Mouse (Mus musculus): ENCODE measurements at regions not wholly inside any gene's neighbourhood (a gene's known extent, or its start where the extent isn't known, plus 50 kb on each side); places are given as distances from the start of the nearest gene placed in this dataset.

DNA sequence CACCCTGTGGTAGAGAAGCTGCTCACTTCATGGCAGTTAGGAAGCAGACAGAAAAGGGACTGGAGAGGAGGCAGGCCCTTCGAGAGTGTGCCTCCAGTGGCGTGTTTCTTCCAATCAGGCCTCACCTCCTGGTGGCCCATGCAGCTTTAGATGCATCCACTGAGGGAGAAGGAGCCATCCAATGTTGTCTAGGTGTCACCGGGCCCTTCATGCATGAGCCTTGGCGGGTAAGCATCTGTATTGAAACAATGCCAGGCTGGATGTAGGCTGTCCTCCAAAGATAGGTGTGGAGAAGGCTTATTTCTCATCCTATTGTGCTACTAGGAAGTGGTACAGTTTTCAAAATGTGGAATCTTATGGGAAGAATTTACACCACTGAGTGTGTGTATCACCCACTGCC lies 471.9 kb downstream of the Rps24 start:
- 86% methylated on average over 4 of the region's 4 CpGs for WGBS
- H3K27ac ChIP-seq: no peak overlapping the region
- no peaks in the 10 kb centered on the region for H3K36me3 ChIP-seq
- H3K27me3 ChIP-seq: no peaks in the 10 kb centered on the region
- no peak overlapping the region for H3K4me2 ChIP-seq
- H3K9me3 ChIP-seq: no peaks in the 10 kb centered on the region
- H3K9ac ChIP-seq: no peak overlapping the region
- H3K4me1 ChIP-seq: peaks cover 20% of the 10 kb centered on the region
- ATAC-seq (ENCODE audit: insufficient number of reproducible peaks, insufficient read depth, low FRiP score, low TSS enrichment, low read depth): no peak
- H3K4me3 ChIP-seq: no peak overlapping the region

DNA sequence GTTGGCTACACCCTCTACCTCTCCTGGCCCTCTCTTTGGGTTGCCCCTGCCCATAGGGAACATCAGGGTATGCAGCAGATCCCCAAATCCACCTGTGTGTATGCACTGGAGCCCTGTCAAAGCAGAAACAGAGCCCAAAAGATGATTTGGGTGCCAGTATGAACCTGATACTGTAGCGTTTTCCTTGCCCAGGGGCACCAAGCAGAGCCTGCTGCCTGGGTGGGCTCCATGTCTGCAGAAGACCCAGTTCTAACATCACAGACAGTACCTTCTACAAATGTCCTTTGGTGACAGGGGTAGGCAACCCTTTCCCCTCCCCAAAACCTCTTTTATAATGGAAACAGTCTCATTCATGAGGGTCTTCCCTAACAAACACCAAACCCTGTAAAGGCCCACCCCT lies 472.5 kb downstream of the Rps24 start:
- H3K36me3 ChIP-seq: no peaks in the 10 kb centered on the region
- no peak overlapping the region for H3K27ac ChIP-seq
- peaks cover 20% of the 10 kb centered on the region for H3K4me1 ChIP-seq
- no peak overlapping the region for H3K4me3 ChIP-seq
- H3K9ac ChIP-seq: no peak overlapping the region
- ATAC-seq (ENCODE audit: insufficient number of reproducible peaks, insufficient read depth, low FRiP score, low TSS enrichment, low read depth): no peak
- WGBS: 39% methylated on average over 1 of the region's 1 CpGs
- no peaks in the 10 kb centered on the region for H3K9me3 ChIP-seq
- H3K4me2 ChIP-seq: no peak overlapping the region
- H3K27me3 ChIP-seq: no peaks in the 10 kb centered on the region

DNA sequence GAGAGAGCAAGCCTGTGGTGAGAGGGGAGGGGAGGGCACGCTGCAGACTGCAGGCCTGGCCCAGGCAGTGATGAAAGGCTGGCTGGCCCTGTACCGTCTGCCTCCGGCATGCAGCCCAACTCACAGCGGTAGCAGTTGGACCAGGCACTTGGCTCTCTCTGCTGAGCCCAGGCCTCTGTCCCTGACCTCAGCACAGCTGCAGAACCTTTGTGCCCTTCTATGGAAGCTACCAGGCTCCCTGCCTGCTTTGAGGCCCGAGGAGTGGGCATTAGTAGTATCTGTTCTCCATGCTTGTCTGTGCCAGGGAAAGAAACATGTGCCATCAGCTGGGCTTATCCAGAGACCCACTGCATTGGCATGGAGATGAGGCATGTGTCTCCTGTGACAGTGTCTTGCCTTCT lies 473.2 kb downstream of the Rps24 start:
- Histone ChIP-seq H3K4me2 (no peak overlapping the region), H3K9ac (no peak overlapping the region), H3K4me3 (no peak overlapping the region), H3K36me3 (no peaks in the 10 kb centered on the region), H3K4me1 (peaks cover 20% of the 10 kb centered on the region), H3K9me3 (no peaks in the 10 kb centered on the region), H3K27ac (no peak overlapping the region), H3K27me3 (no peaks in the 10 kb centered on the region)
- 49% methylated on average over 5 of the region's 5 CpGs for WGBS
- ATAC-seq (ENCODE audit: insufficient number of reproducible peaks, insufficient read depth, low FRiP score, low TSS enrichment, low read depth): no peak

DNA sequence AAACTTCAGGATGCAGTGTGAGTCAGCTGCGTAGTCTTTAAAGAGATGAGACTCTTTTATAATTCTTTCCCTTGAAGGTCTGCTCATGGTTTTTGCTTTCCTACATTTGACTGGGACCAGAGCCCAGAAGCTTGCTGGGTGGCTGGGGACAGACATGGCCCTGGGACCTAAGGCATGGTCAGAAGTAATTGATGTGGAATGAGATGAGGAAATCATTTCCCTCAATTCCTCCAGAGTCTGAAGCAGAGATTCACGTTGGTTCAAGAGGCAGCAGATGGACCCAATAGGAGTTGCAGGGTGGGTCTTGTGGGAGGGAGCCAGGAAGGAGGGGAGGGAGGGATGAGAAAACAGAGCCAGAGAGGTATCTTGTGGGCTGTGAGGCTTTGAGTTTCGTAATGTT lies 473.9 kb downstream of the Rps24 start:
- H3K27ac ChIP-seq: no peak overlapping the region
- H3K4me2 ChIP-seq: no peak overlapping the region
- no peak for ATAC-seq (ENCODE audit: insufficient number of reproducible peaks, insufficient read depth, low FRiP score, low TSS enrichment, low read depth)
- H3K4me1 ChIP-seq: peaks cover 20% of the 10 kb centered on the region
- H3K4me3 ChIP-seq: no peak overlapping the region
- H3K9me3 ChIP-seq: no peaks in the 10 kb centered on the region
- no peaks in the 10 kb centered on the region for H3K36me3 ChIP-seq
- no peaks in the 10 kb centered on the region for H3K27me3 ChIP-seq
- WGBS: 64% methylated on average over 3 of the region's 3 CpGs
- H3K9ac ChIP-seq: no peak overlapping the region

DNA sequence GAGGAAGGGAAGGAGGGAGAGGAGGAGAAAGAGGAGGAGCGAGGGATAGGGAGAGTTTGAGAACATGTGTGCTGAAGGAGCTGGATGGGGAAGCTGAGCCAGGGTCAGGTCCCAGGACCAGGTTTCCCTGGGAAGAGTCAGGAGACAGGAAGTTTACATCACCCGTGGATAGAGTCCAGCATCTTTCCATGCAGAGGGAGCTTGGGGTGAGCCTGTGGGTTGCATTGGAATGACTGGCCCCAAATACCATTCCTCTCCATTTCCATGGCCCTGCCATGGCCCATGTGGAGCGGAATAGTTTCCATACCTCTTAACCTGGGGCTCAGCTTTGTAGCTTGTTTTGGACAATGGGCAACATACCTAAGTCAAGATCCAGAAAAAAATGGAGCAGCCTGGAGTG lies 474.8 kb downstream of the Rps24 start:
- Histone ChIP-seq H3K36me3 (no peaks in the 10 kb centered on the region), H3K4me3 (no peak overlapping the region), H3K4me2 (no peak overlapping the region), H3K4me1 (peaks cover 19% of the 10 kb centered on the region), H3K27ac (no peak overlapping the region), H3K9me3 (no peaks in the 10 kb centered on the region), H3K27me3 (no peaks in the 10 kb centered on the region), H3K9ac (no peak overlapping the region)
- WGBS: 82% methylated on average over 3 of the region's 3 CpGs
- ATAC-seq (ENCODE audit: insufficient number of reproducible peaks, insufficient read depth, low FRiP score, low TSS enrichment, low read depth): no peak

DNA sequence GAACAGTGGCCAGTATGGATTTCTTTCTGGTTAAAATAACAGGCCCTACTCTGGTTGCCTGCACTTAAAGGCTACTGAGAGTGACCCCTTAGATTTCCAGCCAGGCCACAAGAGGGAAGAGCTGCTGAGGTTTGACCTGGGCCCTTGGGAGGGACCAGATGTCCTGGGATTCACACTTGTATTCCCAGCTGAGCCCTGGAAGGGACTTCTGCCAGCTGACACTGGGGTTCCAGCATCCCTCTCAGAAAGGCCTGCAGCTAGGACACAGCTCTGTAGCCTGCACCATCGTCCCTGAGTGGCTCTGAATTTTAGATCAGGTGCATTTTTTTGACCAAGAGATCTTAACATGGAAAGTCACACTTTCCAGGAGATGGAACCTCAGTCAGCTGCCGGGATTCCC lies 482.7 kb downstream of the Rps24 start:
- Histone ChIP-seq H3K4me3 (no peak overlapping the region), H3K27me3 (no peaks in the 10 kb centered on the region), H3K4me2 (no peak overlapping the region), H3K4me1 (peaks cover 15% of the 10 kb centered on the region), H3K36me3 (no peaks in the 10 kb centered on the region), H3K9ac (no peak overlapping the region), H3K27ac (no peak overlapping the region), H3K9me3 (no peaks in the 10 kb centered on the region)
- ATAC-seq (ENCODE audit: insufficient number of reproducible peaks, insufficient read depth, low FRiP score, low TSS enrichment, low read depth): no peak
- WGBS: 64% methylated on average over 2 of the region's 2 CpGs

DNA sequence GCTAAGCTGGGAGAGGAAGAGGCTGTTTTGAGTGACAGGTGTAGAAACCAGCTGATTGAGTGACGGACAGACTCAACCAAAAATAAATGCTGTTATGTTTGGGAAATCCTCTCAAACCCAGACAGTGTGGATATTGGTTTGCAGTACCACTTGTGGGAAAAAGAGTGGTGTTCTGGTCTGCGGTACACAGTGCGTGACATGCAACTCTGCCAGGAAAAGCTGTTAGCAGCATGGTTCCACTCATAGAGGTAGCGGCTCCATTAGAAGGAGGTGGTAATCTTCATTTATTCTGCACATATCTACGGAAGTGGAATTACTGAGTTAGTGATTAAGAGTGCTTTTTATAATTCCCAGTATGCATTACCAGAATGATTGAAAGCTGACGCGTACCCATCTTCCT lies 485.4 kb downstream of the Rps24 start:
- 91% methylated on average over 7 of the region's 7 CpGs for WGBS
- no peak overlapping the region for H3K4me3 ChIP-seq
- H3K36me3 ChIP-seq: no peaks in the 10 kb centered on the region
- H3K27me3 ChIP-seq: no peaks in the 10 kb centered on the region
- H3K4me2 ChIP-seq: no peak overlapping the region
- H3K9me3 ChIP-seq: no peaks in the 10 kb centered on the region
- H3K9ac ChIP-seq: no peak overlapping the region
- no peak overlapping the region for H3K27ac ChIP-seq
- ATAC-seq (ENCODE audit: insufficient number of reproducible peaks, insufficient read depth, low FRiP score, low TSS enrichment, low read depth): no peak
- peaks cover 15% of the 10 kb centered on the region for H3K4me1 ChIP-seq

DNA sequence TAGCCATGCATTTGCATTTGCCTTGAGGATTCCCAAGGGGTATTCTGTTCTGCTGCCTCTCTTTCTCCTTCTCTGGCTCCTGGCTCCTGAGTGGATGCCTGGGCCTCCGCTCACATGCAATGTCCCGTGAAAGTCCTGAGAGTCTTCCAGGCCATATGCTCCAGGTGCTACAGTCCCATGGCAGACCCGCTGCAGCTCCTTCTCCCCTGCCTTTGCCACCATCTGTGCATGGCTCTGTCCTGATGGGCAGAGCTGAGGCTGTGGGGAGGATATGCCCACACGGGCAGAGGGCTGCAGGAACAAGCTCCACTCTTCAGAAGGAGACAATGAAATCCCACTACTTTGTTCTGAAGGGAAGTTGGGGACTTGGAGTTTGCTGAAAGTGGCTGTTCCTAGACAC lies 485.9 kb upstream of the Zmiz1 start:
- no peak overlapping the region for H3K27ac ChIP-seq
- H3K9me3 ChIP-seq: no peaks in the 10 kb centered on the region
- peaks cover 15% of the 10 kb centered on the region for H3K4me1 ChIP-seq
- ATAC-seq (ENCODE audit: insufficient number of reproducible peaks, insufficient read depth, low FRiP score, low TSS enrichment, low read depth): no peak
- H3K36me3 ChIP-seq: no peaks in the 10 kb centered on the region
- no peaks in the 10 kb centered on the region for H3K27me3 ChIP-seq
- H3K4me2 ChIP-seq: no peak overlapping the region
- H3K4me3 ChIP-seq: no peak overlapping the region
- H3K9ac ChIP-seq: no peak overlapping the region
- 81% methylated on average over 4 of the region's 4 CpGs for WGBS

DNA sequence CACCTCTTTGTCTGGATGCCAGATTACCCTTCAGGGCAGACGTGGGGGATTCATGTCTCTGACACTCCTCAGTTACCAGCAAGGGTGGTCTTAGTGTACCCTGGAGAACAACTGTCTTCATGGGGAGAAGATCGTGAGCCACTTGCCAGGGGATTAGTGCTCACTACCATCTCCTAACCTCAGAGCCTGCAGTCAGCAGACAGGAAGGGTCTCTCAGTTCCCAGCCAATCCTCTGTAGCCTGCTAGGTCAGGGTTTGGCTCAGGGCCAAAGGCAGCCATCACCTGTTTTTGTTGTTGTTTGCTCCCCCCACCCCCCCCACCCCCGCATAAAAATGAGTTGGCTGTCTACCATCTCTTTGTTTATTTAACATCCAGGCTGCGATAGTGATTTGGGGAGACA lies 485.4 kb upstream of the Zmiz1 start:
- no peaks in the 10 kb centered on the region for H3K9me3 ChIP-seq
- no peak overlapping the region for H3K27ac ChIP-seq
- no peak overlapping the region for H3K4me2 ChIP-seq
- H3K9ac ChIP-seq: no peak overlapping the region
- H3K36me3 ChIP-seq: no peaks in the 10 kb centered on the region
- H3K4me3 ChIP-seq: no peak overlapping the region
- no peak for ATAC-seq (ENCODE audit: insufficient number of reproducible peaks, insufficient read depth, low FRiP score, low TSS enrichment, low read depth)
- H3K27me3 ChIP-seq: no peaks in the 10 kb centered on the region
- 55% methylated on average over 4 of the region's 4 CpGs for WGBS
- H3K4me1 ChIP-seq: peaks cover 15% of the 10 kb centered on the region

DNA sequence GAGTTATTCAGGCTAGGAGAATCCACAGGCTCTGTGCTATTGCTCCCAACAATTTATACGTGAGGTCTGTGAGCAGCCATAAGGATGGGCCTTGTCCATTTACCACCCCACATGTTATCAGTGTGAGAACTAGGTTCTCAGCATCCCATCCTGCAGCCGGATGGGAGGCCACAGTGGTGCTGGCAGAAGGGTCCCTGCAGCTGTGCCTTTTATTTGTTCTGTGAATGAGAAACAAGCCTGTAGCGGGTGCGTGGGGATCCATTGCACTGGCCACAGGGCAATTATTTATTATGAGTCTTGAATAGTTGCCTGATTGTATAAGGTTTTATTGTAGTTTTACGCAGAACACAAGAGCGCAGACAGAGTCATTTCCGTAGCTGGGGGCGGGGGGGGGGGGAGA lies 476.5 kb upstream of the Zmiz1 start:
- H3K4me3 ChIP-seq: no peak overlapping the region
- no peaks in the 10 kb centered on the region for H3K36me3 ChIP-seq
- H3K27me3 ChIP-seq: no peaks in the 10 kb centered on the region
- peaks cover 9% of the 10 kb centered on the region for H3K4me1 ChIP-seq
- H3K4me2 ChIP-seq: no peak overlapping the region
- no peak for ATAC-seq (ENCODE audit: insufficient number of reproducible peaks, insufficient read depth, low FRiP score, low TSS enrichment, low read depth)
- no peaks in the 10 kb centered on the region; the same call in 1 of the 2 replicates for H3K9me3 ChIP-seq
- no peak overlapping the region for H3K9ac ChIP-seq
- 82% methylated on average over 8 of the region's 8 CpGs for WGBS
- no peak overlapping the region for H3K27ac ChIP-seq

DNA sequence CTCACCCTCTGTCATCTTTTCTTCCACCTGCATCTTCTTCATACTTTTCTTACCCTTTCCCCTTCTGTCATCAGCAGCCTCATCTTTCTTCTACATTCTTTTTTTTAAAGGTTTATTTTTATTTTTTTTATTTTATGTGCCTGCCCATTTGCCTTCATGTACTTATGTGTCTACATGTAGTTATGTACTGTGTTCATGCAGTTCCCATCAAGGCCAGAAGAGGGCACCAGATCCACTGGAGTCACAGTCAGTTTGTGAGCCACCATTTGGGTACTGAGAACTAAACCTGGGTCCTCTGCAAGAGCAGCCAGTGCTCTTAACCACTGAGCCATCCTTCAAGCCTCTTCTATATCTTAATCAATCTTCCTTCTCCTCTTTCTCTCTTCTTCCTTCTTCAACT lies 475.7 kb upstream of the Zmiz1 start:
- Histone ChIP-seq H3K36me3 (no peaks in the 10 kb centered on the region), H3K4me2 (no peak overlapping the region), H3K4me1 (peaks cover 9% of the 10 kb centered on the region), H3K27me3 (no peaks in the 10 kb centered on the region), H3K27ac (no peak overlapping the region), H3K4me3 (no peak overlapping the region), H3K9ac (no peak overlapping the region), H3K9me3 (no peaks in the 10 kb centered on the region; the same call in 1 of the 2 replicates)
- ATAC-seq (ENCODE audit: insufficient number of reproducible peaks, insufficient read depth, low FRiP score, low TSS enrichment, low read depth): no peak

DNA sequence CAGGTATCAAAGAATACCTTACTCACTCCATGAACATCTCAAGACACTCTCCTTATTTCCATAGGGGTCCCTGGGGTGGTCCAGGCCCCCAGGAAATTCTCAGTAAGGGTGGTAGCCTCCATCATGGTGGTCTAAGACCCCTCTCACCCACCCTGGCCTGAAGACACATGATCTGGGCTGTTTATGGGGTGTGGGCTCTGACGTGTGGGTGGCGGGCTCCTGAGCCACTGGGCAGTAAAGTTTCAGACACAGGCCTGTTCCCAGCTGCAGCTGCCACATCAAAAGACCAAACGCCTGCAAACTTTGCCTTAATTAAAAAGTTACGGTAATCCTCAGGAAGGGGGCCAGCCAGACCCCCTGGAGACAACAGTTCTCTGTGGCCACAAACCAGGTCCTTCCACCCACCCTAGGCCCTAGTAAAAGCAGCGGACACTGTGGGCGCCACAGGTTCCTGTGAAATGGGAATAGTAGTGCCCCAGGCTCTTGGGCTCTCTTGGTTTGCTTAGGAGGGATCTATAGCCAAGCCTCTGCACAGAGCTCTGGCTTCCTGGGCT lies 473.1 kb upstream of the Zmiz1 start:
- ATAC-seq (ENCODE audit: insufficient number of reproducible peaks, insufficient read depth, low FRiP score, low TSS enrichment, low read depth): no peak
- Histone ChIP-seq H3K4me1 (peaks cover 9% of the 10 kb centered on the region), H3K4me2 (no peak overlapping the region), H3K4me3 (no peak overlapping the region), H3K9ac (no peak overlapping the region), H3K27me3 (no peaks in the 10 kb centered on the region), H3K36me3 (no peaks in the 10 kb centered on the region), H3K27ac (no peak overlapping the region), H3K9me3 (no peaks in the 10 kb centered on the region; the same call in 1 of the 2 replicates)
- 40% methylated on average over 6 of the region's 6 CpGs for WGBS

DNA sequence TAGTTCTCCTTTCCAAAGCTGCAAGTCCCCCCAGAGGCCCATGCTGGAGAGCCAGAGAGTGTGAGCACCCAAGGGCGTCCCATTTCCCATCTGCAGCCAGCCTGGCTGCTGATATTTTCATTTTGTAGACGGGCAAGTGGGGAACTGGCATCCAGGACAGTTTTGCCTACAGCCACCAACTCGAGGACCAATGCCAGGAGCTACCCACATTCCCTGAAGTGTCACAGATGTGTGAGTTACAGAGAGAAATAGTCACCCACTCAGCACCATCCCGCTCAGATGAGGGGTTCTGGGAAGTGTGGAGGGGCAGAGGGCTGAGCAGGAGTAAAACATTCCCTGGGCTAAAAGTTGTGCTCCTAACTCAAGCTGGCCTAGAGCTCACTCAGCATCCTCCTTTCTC lies 472.6 kb upstream of the Zmiz1 start:
- H3K36me3 ChIP-seq: no peaks in the 10 kb centered on the region
- H3K4me2 ChIP-seq: no peak overlapping the region
- peaks cover 9% of the 10 kb centered on the region for H3K4me1 ChIP-seq
- no peak overlapping the region for H3K4me3 ChIP-seq
- no peak for ATAC-seq (ENCODE audit: insufficient number of reproducible peaks, insufficient read depth, low FRiP score, low TSS enrichment, low read depth)
- H3K27me3 ChIP-seq: no peaks in the 10 kb centered on the region
- no peak overlapping the region for H3K27ac ChIP-seq
- H3K9ac ChIP-seq: no peak overlapping the region
- WGBS: 81% methylated on average over 4 of the region's 4 CpGs
- H3K9me3 ChIP-seq: no peaks in the 10 kb centered on the region; the same call in 1 of the 2 replicates

All from embryonic facial prominence, embryonic 13.5 days (tissue).